Mouse (Mus musculus) megakaryocyte, embryonic 14.5 days (primary cell): ENCODE measurements at regions not wholly inside any gene's neighbourhood (a gene's known extent, or its start where the extent isn't known, plus 50 kb on each side); places are given as distances from the start of the nearest gene placed in this dataset.

ENCODE experiments used
- FLI1 ChIP-seq: IDR thresholded peaks from 2 replicates; pipeline ENCODE4 v1.6.1; 2012; ENCODE audit warnings: low read length, inconsistent platforms, mixed read lengths
- GATA1 ChIP-seq: IDR thresholded peaks from 3 replicates; pipeline ENCODE4 v1.6.1; 2012; ENCODE audit warnings: mixed read lengths, low read length, inconsistent platforms, borderline replicate concordance

- TF ChIP-seq GATA1 (no peak), FLI1 (no peak)
Measured at GRCm38 (mm10) chr13:107685231-107685630, 359.0 kb upstream of the Smim15 start.
